ENCODE assay signal across 18 mouse cellular contexts in genomic region chr5:141076158-141076557, GRCm38 (mm10).
"Had no signal": no experiment of that assay in that cellular context is flagged by ENCODE, and none has a peak within 500 bp of the region (broad histone marks: within the 10 kb centered on the region; RNA-seq: fewer than 3 reads in every experiment).

No protein-coding gene starts in this region.

- H3K4me2 ChIP-seq: lung, embryonic 14.5 days; midbrain, embryonic 12.5 days; neural tube, embryonic 13.5 days; neural tube, embryonic 15.5 days had no signal

- H3K4me1 ChIP-seq: midbrain, embryonic 10.5 days; midbrain, embryonic 12.5 days; neural tube, embryonic 15.5 days had no signal

- H3K9me3 ChIP-seq: midbrain, embryonic 10.5 days; midbrain, embryonic 12.5 days; neural tube, embryonic 13.5 days; neural tube, embryonic 15.5 days had no signal

- ATAC-seq: midbrain, embryonic 16.5 days had no signal

- H3K9ac ChIP-seq: liver, embryonic 14.5 days; lung, embryonic 14.5 days; midbrain, embryonic 12.5 days; neural tube, embryonic 13.5 days; neural tube, embryonic 15.5 days had no signal

- H3K4me3 ChIP-seq: midbrain, embryonic 10.5 days; midbrain, embryonic 12.5 days; myocyte; neural tube, embryonic 13.5 days; neural tube, embryonic 15.5 days had no signal

- H3K27ac ChIP-seq: liver, embryonic 14.5 days; midbrain, embryonic 10.5 days; midbrain, embryonic 12.5 days; neural tube, embryonic 13.5 days; neural tube, embryonic 15.5 days had no signal

- H3K27me3 ChIP-seq: midbrain, embryonic 12.5 days; neural tube, embryonic 13.5 days; neural tube, embryonic 15.5 days had no signal

- H3K36me3 ChIP-seq: midbrain, embryonic 10.5 days; midbrain, embryonic 12.5 days; neural tube, embryonic 13.5 days; neural tube, embryonic 15.5 days had no signal

- DNase-seq: lung, adult 18-20 months; lung, embryonic 14.5 days; lung, postnatal 10 days; lung, postnatal 4 days; midbrain, embryonic 14.5 days; retina, postnatal 1 day; right cerebral cortex, adult 18-20 months; right cerebral cortex, postnatal 14 days; thymus, adult 18-20 months; thymus, postnatal 25 days; thymus, postnatal 4 days had no signal
